Mouse (Mus musculus): ENCODE data around the gene Carmil2. TPM values are rescaled to one million over a fixed set of nuclear protein-coding genes. Genes with fewer than 3 reads are reported as not detected.
A peak's percentile ranks its signal among the peaks of the same experiment; 100 is the strongest.

Gene Carmil2
- 3.4 and 6.3 TPM in 2 replicates for total RNA-seq (2014; fragmentation: Nextera tagmentation)
- 0.86 and 2.1 TPM in 2 replicates for total RNA-seq (2017)

DNA sequence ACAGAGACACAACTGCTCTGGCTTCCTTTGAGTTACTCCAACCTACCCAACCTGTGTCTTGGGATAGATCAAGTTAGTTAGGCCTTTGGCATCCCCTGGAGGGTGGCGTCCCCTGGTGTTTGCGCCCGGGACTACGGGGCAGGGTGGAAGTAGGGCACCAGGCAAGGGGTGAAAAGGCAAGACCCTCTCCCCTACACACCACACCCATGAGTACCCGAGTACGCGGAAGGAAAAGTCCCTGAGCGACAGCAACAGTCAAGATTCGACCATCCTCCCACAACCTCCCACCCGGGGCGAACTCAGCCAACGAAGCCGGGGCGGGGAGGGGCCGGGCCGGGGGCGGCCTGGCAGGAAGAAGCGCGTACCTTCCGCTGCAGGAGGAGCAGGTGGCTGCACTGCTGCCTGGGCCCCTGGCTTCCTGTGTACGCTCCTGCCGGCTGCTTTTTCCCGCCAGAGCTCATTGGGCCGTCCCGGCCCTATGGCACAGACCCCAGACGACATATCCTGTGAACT, at the start of gene Carmil2:
TSS of gene Carmil2 (plus strand) at position 479 of the 513 bp plus-strand sequence.
- peak; percentile 82 for ATAC-seq (replicated peaks; ENCODE audit: poor library complexity, severe bottlenecking)

DNA sequence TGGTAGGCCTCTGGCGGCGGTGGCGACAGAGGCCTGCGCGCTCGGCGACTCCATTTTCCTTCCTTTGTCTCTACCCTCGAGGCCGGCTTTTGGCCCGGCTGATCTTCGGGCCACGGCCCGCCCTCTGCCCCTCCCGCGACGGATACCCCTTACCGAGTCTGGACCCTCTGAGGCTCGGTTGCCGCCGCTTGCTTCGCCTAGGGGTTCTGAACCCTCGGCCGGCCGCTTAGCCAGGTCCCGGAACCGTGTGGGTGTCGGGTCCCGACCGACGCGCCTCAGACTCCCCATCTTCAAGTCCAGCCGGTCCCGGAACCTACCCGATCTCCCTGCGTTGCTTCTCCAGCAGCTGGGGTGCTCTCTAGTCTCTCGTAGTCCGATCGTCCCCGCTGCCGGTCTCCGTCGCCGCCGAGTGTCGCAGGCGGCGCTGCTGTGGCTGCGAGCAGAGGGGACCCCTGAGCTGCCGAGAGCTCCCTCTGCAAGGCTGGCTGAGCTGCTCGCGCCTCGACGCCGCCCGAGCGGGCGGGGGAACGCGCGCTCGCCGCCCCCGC, 49.0 kb upstream of the Carmil2 start, which contains the start of gene Agrp:
TSS of gene Agrp (minus strand) at position 431 of the 548 bp plus-strand sequence.
- no peak for ATAC-seq (replicated peaks; ENCODE audit: poor library complexity, severe bottlenecking)

DNA sequence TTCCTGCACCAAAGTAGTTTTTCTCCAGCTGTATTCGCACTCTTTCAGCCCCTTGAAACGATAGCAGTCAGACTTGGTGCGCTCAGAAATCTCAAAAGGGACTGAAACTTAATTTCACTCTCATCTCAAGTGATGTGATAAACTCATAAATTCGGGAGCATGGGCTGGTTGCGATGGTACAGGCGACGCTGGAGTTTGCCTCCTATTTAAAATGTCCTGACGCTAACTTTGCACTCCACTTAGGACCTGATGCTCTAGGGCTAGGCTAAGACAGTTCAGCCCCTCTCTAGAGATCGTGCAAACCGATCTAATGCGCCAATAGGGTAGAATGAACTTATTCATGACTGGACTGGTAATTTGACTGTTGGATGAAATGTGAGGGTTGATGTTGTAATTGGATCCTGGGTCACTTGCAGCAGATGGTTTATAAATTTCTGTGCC, 48.5 kb upstream of the Carmil2 start:
- peak; percentile 52 for ATAC-seq (replicated peaks; ENCODE audit: poor library complexity, severe bottlenecking)

DNA sequence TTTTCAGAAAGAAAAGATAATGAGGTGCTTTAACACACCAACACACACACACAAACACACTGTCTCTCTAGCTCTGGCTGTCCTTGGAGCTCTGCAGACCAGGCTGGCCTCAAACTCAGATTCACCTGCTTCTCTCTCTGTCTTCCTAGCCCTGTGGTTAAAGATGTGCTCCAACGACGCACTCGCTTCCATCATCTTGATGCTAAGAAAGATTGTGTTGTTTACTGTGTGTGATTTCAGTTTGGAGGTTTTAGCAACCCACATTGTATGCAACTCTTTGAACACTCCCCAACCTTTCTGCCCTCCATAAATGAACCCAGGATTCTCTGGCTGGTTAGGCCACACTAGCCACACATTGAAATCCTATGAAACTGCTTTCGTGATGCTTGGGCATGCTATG, 47.6 kb upstream of the Carmil2 start:
- ATAC-seq (replicated peaks; ENCODE audit: poor library complexity, severe bottlenecking) = no peak

DNA sequence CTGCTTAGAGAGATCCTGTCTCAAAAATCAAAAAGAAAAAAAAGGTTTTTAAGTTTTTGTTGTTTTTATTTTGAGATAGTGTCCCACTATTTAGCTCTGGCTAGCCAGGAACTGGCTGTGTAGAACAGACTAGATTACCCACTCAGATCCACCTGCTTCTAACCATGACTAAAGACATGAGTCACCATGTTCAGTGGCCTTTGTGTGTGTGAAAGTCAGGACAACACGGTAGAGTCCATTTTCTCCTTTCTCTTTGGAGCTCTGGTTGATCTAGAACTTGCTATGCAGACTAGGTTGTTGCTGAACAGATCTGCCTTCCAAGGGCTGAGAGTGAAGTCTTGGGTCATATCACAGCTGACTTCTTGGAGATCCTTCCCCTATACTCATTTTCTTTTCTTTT, 46.2 kb upstream of the Carmil2 start:
- no peak for ATAC-seq (replicated peaks; ENCODE audit: poor library complexity, severe bottlenecking)

DNA sequence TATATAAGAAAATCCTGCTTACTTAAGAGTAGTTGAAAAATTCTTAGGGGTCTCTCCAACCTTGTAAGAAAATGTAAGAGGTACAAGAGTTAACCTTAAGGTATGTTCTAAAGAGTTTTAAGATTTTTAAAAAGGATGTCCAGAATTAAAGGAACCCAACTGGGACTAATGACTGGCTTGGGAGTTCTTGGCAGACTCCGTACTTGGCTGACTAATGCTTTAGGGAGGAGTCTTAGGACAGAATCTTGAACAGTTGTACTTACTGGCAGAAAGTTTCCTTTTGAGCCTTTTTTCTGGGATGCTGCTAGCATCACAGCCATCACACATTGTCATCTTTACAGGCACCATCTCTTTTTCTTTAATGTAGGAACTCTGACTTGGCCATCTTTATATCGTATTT, 45.6 kb upstream of the Carmil2 start:
- ATAC-seq (replicated peaks; ENCODE audit: poor library complexity, severe bottlenecking) = no peak

DNA sequence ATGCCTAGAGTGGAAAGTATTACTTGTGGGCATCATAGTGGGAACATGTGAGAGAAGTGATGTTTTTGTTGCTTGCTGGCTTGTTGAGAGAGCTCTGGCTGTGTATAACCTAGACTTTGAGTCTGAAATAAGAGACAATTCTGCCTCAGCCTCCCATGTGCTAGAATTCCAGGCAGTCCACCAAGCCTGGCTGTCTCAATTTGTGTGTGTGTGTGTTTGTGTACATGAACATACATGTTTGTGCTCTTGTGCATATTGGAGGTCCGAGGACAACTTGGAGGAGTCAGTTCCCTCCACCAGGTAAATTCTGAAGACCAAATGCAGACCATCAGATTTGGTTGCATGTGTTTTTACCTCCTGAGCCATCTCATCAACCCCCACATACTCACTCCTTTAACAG, 40.9 kb upstream of the Carmil2 start:
- ATAC-seq (replicated peaks; ENCODE audit: poor library complexity, severe bottlenecking) = no peak

DNA sequence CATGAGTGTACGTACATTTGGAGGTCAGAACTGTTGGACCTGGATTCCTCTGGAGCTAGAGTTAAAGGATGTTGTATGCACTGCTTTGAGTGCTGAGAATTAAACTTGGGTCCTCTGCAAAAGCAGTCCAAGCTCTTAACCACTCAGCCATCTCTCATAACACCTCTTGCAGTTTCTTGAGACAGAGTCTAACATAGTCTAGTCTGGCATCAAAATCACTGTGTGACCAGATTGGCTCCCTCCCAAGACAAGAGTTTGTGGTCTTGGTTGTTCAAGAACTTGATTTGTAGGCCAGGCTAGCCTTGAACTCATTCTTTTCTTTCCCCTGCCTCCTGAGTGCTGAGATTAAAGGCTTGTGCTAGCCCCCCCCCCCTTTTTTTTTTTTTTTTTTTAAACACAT, 37.1 kb upstream of the Carmil2 start:
- ATAC-seq (replicated peaks; ENCODE audit: poor library complexity, severe bottlenecking) = no peak

DNA sequence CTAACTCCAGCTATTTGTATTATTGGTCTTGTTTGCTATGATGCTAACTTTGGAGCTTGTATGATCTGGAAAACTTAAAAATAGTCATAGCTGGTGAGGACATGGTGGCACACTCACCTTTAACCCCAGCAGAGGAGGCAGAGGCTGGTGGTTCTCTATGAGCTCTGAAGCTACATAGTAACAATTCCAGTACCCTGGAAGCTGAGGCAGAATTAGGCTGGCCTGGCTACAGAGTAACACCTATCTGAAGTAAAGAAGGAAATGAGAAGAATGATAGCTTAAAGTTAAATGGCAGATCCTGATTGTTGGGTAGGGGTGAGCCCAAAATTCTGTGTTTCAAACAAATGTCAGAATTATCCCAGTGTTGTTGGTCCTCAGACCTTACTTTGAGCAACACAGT, 28.4 kb upstream of the Carmil2 start:
- no peak for ATAC-seq (replicated peaks; ENCODE audit: poor library complexity, severe bottlenecking)

DNA sequence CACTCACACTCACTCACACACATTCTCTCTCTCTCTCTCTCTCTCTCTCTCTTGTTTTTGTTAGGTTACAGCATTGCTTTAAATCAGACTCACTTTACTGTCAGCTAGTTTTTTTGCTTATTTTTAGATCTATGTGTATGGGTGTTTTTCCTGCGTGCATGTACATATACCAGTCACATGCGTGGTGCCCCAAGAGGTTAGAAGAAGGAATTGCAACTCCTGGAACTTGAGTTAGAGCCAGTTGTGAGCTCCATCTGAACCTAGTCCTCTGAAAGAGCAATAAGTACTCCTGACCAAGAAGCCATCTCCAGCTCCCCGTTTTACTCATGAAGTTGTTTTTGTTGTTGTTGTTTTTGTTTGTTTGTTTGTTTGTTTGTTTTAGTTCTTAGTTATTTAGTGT, 24.9 kb upstream of the Carmil2 start:
- peak; percentile 48; the same call in 1 of the 2 replicates for ATAC-seq (replicated peaks; ENCODE audit: poor library complexity, severe bottlenecking)

DNA sequence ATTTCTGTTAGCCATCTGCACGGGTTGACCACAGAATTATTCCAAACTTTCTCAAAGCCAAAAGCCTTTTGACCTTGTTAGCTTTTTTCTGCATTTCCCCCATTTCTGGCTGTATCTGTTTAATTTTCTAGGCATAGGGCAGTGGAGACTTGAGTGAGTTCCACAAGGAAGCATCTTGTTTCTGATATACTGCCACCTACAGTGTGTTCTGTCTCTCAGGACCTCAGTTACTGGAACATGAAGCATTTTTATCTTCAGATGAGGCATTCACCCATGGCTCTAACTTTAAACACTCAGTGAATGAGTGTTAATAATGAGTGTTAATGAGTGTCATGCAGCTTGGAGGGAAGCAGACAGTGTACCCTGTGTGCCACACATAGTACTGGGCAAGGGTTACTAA, 8.2 kb upstream of the Carmil2 start:
- no peak for ATAC-seq (replicated peaks; ENCODE audit: poor library complexity, severe bottlenecking)

DNA sequence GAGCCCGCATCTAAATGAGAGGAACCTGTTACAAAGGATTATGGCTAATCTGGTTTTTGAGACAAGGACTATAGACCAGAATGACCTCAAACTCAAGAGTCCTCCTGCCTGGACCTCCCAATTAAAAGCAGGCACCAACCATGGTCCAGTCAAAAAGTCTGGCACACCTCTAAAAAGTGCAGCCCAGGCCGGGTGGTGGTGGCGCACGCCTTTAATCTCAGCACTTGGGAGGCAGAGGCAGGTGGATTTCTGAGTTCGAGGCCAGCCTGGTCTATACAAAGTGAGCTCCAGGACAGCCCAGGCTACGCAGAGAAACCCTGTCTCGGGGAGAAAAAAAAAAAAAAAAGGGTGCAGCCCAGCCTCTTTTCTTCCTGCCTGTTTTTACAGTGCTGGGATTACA, 749 bp upstream of the Carmil2 start:
- no peak for ATAC-seq (replicated peaks; ENCODE audit: poor library complexity, severe bottlenecking)

DNA sequence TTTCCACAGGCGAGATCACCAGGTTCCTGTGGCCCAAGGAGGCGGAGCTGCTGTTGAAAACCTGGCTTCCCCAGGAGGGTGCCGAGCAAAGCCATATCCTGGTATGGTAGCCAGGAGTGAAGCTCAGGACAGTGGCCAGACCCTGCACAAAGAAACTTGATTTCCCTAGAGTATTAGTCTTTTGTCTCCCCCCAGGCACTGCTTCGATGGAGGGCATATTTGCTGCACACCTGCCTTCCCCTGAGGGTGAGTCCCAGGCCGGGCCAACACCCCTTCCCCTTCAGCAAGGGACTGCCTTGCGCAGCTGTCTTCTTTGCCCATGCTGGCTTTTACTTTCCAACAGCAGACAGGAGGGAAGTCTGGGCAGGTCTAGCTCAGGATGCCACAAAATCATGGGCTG, 477 bp downstream of the Carmil2 start:
- ATAC-seq (replicated peaks; ENCODE audit: poor library complexity, severe bottlenecking) = no peak

DNA sequence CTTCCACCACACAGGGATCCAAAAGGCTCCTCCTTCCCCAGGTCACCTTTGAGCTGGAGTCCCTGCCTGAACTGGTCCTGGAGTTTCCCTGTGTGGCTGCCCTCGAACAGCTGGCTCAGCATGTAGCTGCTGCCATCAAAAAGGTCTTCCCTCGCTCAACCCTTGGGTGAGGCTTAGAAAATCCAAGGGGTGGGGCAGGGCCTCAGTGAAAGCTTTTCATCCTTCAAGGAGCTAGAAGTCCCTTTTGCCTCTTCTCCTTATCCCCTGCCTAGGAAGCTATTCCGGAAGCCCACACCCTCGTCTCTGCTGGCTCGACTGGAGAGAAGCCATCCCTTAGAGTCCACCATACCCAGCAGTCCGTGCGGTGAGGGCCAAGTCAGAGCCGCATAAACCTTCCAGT, 1.4 kb downstream of the Carmil2 start:
- no peak for ATAC-seq (replicated peaks; ENCODE audit: poor library complexity, severe bottlenecking)

DNA sequence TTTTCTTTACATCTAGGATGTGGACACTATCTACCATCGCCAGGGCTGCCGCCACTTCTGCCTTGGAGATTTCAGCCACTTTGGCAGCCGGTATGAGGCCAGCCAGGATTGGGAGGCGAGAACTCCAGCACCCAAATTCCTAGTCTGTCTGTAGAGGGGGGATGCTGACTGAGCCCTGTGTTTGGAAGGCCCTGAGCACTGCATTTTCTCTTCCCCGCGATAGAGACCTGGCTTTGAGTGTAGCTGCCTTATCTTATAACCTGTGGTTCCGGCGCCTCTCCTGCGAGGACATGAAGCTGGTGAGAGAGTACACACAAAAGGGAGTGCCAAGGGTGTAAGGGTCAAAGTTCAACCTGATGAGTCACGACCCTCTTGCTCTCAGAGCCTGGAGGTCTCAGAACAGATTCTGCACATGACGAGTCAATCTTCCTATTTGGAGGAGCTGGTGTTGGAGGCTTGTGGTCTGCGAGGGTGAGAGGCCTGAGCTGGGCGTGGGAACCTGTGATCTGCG, 2.2 kb downstream of the Carmil2 start:
- ATAC-seq (replicated peaks; ENCODE audit: poor library complexity, severe bottlenecking) = no peak

DNA sequence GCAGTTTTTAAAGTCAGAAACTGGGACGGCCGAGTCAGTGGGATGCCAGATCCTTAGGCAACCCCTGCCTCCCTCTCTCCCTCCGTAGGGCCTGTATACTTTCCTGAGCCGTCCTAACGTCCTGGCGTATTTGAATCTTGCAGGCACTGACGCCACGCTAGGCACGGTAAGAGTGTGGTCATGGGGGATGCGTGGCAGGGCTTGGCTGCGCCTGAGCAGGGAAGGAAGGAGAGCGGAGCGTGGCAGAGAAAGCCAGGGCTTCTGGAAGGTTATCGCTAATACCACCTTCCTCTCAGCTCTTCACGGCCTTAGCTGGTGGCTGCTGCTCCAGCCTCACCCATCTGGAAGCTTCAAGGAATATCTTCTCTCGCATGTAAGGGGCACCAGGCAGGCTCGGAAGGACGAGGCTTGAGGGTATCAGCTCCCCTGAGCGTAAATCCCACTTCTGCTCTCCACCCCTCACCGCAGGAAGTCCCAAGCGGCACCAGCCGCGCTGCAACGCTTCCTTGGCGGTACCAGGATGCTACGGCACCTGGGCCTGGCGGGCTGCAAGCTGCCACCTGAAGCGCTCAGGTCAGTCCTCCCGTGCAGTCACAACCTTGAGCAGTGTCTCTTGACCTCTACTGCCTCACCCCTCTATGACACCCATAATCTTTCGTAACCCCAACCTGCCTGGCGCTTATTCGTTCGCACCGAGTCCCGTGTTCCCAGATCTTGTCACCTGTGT, 3.3 kb downstream of the Carmil2 start:
- ATAC-seq (replicated peaks; ENCODE audit: poor library complexity, severe bottlenecking) = no peak

DNA sequence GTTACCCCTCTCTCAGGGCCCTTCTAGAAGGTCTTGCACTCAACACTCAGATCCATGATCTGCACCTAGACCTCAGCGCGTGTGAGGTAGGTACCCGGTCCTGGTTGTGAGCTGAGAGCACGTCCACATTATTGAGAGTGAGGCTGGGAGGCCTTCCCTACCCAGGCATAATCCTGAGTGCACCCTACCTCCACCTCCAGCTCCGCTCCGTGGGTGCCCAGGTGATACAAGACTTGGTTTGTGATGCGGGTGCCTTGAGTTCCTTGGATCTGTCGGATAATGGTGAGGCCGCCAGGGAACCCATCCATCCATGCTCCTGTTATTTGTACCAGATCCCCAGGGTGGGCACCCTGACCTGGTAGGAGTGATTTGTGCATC, 3.9 kb downstream of the Carmil2 start:
- ATAC-seq (replicated peaks; ENCODE audit: poor library complexity, severe bottlenecking) = no peak

DNA sequence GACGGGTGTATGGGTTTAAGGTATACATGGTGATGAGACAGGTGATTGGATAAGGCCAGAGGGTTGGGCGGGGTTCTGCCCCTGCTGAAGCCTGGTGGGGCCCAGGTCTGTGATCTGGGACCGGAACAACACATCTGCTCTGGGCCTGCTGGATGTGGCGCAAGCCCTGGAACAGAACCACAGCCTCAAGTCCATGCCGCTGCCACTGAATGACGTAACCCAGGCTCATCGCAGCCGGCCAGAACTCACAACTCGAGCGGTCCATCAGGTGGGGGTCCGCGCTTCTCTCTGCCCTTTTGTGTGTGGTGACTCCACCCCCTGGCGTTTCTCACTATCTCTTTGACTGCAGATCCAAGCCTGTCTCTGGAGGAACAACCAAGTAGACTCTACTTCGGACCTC, 4.9 kb downstream of the Carmil2 start:
- ATAC-seq (replicated peaks; ENCODE audit: poor library complexity, severe bottlenecking) = peak; percentile 43

DNA sequence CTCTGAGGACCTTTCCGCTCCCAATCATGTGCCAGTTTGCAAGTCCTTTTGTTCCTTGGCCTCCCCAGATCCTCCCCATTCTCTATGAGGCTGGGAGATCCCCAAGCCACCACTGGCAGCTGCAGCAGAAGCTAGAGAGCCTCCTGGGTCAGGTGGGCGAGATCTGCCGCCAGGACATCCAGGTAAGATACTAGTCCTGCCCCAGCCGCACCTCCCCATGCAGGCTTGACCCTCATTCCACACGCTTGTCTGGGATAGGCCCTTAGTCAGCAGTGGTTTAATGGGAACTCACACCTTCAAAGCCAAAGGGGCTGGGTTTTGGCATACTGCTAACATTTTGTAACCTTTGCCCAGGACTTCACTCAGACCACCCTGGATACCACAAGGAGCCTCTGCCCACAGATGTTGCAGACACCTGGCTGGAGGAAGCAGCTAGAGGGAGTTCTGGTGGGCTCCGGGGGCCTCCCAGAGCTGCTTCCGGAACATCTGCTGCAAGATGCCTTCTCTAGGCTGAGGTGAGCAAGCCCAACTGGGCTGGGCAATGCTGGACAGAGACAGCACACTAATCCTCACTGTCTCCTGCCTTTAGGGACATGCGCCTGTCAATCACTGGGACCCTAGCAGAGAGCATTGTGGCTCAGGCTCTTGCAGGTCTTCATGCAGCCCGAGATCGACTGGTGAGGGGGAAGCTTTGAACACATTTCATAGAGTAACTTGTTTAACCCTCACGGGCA, 6.5 kb downstream of the Carmil2 start:
- ATAC-seq (replicated peaks; ENCODE audit: poor library complexity, severe bottlenecking) = no peak

DNA sequence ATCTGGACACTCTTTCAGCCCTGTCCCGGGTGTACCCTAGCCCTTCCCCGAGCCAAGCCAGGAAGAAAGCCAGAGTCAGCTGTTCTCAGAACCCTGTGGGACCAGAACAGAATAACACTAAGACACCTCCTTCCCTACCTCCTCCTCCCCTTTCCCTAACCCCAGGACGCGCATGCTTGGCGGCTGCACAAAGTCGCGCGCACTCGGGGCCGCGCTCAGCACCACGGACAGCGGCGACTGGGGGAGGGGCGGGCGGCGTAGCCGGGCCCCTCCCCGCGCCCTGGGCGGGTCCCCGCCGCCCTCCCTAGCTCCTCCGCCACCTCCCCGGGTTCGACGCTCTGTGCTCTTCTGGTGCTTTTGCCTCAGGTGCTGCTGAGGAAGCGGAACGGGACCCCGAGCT, 7.6 kb downstream of the Carmil2 start:
- no peak for ATAC-seq (replicated peaks; ENCODE audit: poor library complexity, severe bottlenecking)

Data from granulocyte monocyte progenitor cell, adult 5-6 weeks (primary cell).